Mouse (Mus musculus) frontal cortex, adult 2 months (tissue): ENCODE results near the gene Itgb3. TPM values are rescaled to one million over a fixed set of nuclear protein-coding genes. Genes with fewer than 3 reads are reported as not detected.

ENCODE experiments used
- DNase-seq, 2 experiments: peaks; one replicate each; pipeline ENCODE4 v3.0.0; 2022; ENCODE audit warnings: low spot score in 1 of 2; ENCODE audit errors: extremely low spot score in 1 of 2
- polyA plus RNA-seq: library from polyadenylated mRNA; depleted of rRNA; stranded (reverse); fragments of >200 nt; gene quantifications from 2 replicates; pipeline ENCODE4 v1.2.3, GENCODE M21; 2012

Itgb3 gene
- polyA plus RNA-seq, 1 experiment, result 1.9 TPM

- no peak for DNase-seq
These were observed 8.4 kb downstream of the Itgb3 start for GRCm38 (mm10) chr11:104616182-104616581.

GRCm38 (mm10) chr11:104618638-104619076 lies 10.9 kb downstream of the Itgb3 start:
- DNase-seq, result no peak

GRCm38 (mm10) chr11:104619084-104620022 lies 11.6 kb downstream of the Itgb3 start:
- no peak for DNase-seq

- DNase-seq, result peak in 1 of 2 experiments; percentile 19
These were observed 14.5 kb downstream of the Itgb3 start for GRCm38 (mm10) chr11:104622040-104622962.

- no peak for DNase-seq
These were observed 17.1 kb downstream of the Itgb3 start for GRCm38 (mm10) chr11:104624791-104625391.

- DNase-seq, result no peak
These were observed 17.9 kb downstream of the Itgb3 start for GRCm38 (mm10) chr11:104625453-104626402.

- no peak for DNase-seq
These were observed 18.8 kb downstream of the Itgb3 start for GRCm38 (mm10) chr11:104626635-104627034.

- DNase-seq, result no peak
These were observed 20.0 kb downstream of the Itgb3 start for GRCm38 (mm10) chr11:104627616-104628301.

- DNase-seq, result no peak
These were observed 20.8 kb downstream of the Itgb3 start for GRCm38 (mm10) chr11:104628566-104628965.

GRCm38 (mm10) chr11:104630185-104630835 lies 22.5 kb downstream of the Itgb3 start:
- no peak for DNase-seq

GRCm38 (mm10) chr11:104631306-104631705 lies 23.5 kb downstream of the Itgb3 start:
- no peak for DNase-seq

GRCm38 (mm10) chr11:104637010-104637409 lies 29.2 kb downstream of the Itgb3 start:
- no peak for DNase-seq

- no peak for DNase-seq
These were observed 30.2 kb downstream of the Itgb3 start for GRCm38 (mm10) chr11:104638006-104638405.

- no peak for DNase-seq
These were observed 31.1 kb downstream of the Itgb3 start for GRCm38 (mm10) chr11:104638906-104639305.

- no peak for DNase-seq
These were observed 31.8 kb downstream of the Itgb3 start for GRCm38 (mm10) chr11:104639634-104640033.

- DNase-seq, result no peak
These were observed 33.1 kb downstream of the Itgb3 start for GRCm38 (mm10) chr11:104640894-104641293.

- no peak for DNase-seq
These were observed 35.4 kb downstream of the Itgb3 start for GRCm38 (mm10) chr11:104643236-104643635.

- DNase-seq, result no peak
These were observed 37.6 kb downstream of the Itgb3 start for GRCm38 (mm10) chr11:104645402-104645801.
